Mouse (Mus musculus) effector memory CD4-positive, alpha-beta T cell, adult 5 months (primary cell): Measurements from ENCODE around the gene Cckar. TPM values are rescaled to one million over a fixed set of nuclear protein-coding genes. Genes with fewer than 3 reads are reported as not detected.

ENCODE experiments used
- polyA plus RNA-seq: library from polyadenylated mRNA; unstranded; fragments of 100-300 nt; shearing (Covaris generic); gene quantifications from one replicate; pipeline ENCODE4 v1.2.1, GENCODE M21; 2017

Cckar gene
- not detected for polyA plus RNA-seq

GRCm38 (mm10) chr5:53707235-53708177, at the start of gene Cckar:
Cckar (minus strand) TSS chr5:53707705.

Other genes starting within 250 kb of the Cckar start
- 41.8 TPM for gene Rbpj, start 241.6 kb downstream of the Cckar start, polyA plus RNA-seq
- 9.0 TPM for gene Tbc1d19, start 101.9 kb upstream of the Cckar start, polyA plus RNA-seq